Mouse (Mus musculus): Measurements from ENCODE around the gene Ccdc186.
"Not testable (repeated sequence)": the region's sequence is repeated elsewhere in the genome, so short reads cannot be mapped to it uniquely, and the experiment has no call there.

Gene Ccdc186

DNA sequence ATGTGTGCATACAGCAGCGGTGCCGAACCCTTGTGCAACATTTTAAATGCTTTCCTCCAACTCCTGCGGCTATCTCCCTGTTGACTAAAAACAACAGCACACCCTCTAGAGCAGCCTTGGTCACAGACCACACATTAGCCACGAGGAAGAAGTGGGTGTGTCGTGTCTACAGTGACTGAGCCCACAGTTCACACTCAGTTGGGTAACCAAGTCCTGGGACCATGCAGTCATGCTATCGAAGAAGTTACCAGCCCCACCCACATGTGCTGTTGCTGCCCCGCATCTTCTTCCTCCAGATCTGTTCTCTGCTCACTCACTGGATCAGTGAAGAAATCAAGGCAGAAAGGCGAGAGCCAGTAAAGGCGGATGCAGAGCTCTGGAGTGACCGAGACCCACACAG, 65.6 kb downstream of the Ccdc186 start:
- DNase-seq (ENCODE audit: low spot score) = no peak

DNA sequence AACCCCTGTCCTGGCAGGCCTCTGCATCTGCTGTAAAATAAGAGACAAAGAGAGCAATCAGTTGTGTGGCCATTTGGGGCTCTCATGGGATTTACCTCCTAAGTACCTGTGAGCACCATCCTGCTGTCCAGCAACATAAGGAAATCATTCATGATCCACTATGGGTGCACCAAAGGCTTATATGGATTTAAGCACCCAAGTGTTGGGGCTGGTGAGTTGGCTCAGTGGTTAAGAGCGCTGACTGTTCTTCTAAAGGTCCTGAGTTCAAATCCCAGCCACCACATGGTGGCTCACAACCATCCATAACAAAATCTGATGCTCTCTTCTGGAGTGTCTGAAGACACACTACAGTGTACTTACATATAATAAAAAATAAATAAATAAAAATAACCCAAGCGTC, 67.5 kb downstream of the Ccdc186 start:
- DNase-seq (ENCODE audit: low spot score) = not testable (repeated sequence)

DNA sequence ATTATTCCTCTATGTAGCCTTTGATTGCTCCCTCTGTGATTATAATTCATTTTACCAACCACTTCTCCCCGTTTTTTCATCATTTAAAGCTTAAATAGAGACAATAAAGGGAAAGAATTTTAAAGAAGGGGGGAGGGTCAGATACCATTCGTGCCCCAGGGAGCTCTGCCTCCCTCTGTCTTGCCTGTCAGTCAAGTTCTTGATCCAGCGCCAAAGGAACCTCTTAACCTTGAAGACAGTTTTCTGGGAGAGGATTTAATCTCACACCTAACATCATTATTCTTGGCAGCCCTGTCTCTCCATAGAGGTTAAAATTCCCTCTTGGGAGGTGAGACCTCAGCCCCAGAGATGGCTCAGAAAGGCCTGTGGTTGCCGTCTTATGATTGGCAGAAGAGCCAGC, 71.3 kb downstream of the Ccdc186 start:
- no peak for DNase-seq (ENCODE audit: low spot score)

DNA sequence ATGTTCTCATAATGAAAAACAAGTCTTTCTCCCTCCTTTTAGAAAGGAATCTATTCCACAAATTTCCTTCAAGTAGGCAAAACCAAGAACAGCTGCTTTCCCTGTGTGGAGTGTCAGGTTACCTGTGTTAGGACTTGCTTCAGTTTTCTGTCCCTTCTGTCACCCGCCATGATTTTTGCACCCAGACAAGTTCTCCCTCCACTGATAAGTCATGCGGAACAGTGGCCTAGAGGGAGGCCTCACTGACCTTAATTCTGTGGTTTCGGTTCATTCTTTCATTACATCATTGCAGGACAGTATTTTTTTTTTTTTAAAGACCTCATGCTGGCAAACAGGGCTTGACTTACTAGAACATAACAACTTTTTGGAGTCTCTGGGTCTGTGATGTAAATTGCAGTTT, 72.6 kb downstream of the Ccdc186 start:
- no peak for DNase-seq (ENCODE audit: low spot score)

DNA sequence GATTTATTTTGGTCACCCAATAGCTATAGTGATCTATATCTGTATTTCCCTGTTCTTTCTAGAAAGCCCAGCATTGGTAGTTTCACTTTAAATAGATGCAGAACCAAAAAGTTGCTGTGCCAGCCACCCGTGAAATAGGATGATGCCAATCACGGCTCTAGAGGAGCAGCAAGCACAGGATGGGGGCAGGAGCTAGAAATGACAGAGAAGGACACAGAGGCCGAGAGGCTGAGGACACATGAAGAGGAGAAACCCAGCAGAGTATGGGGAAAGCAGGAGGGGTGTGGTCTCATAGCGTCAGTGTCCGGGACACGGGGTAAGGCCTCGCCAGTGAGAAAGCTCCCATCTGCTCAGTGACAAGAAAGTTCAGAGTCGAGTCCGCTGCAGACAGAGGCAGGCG, 74.1 kb downstream of the Ccdc186 start:
- DNase-seq (ENCODE audit: low spot score) = no peak

DNA sequence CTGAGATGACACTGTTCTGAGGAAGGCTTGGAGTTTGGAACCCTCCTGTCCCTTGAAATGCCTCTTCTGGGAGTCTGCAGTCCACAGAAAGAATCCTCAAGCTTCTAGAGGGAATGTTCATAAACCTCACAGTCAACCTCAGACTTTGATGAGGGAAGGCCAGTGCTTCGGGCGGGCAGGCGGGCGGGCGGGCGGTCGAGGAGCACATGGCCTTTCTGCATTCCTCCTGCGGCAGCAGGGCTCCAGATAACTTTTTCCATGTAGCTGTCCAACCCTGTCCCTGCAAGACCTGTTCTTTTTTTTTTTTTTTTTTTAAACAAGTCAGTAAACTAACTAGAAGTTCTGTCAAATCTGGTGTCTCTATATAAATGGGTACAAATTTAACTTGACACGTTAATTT, 75.4 kb downstream of the Ccdc186 start:
- no peak for DNase-seq (ENCODE audit: low spot score)

DNA sequence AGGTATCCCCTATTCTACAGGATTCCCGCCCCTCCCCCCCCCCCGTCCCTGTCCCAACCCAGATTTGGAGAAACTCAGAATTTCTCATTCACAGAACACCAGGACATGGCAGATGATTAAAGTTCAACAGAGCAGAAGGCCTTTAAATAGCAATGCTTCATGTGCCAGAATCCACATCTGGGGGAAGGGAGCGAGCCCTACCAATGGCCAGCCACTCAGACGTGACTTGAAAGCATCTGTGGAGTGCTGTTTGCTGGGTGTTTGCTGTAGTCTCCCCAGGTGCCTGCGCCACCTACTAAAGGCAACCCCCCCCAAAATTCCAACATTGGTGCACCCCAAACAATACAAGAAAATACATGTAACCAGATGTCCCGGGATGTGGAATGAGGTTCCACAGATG, 76.5 kb downstream of the Ccdc186 start:
- no peak for DNase-seq (ENCODE audit: low spot score)

DNA sequence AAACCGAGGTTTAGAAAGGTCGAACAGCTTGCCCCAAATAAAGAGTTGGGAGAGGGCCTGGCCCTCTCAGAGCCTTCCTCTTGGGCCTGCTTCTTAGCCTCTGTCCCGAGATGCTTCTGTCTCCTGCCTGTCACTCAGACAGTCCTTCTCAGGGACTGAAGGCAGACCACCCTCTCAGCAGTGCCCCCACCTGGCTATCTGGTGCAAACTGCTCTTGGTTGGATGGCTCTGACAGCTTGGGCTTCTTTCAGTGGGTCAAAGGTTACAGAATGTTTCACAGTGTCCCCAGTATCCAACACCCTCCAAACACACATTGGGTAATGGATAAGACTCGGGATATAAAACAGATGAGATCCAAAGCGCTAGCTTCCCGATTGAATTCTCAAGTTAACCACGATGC, 76.9 kb downstream of the Ccdc186 start:
- no peak for DNase-seq (ENCODE audit: low spot score)
